In the genomic region with DNA sequence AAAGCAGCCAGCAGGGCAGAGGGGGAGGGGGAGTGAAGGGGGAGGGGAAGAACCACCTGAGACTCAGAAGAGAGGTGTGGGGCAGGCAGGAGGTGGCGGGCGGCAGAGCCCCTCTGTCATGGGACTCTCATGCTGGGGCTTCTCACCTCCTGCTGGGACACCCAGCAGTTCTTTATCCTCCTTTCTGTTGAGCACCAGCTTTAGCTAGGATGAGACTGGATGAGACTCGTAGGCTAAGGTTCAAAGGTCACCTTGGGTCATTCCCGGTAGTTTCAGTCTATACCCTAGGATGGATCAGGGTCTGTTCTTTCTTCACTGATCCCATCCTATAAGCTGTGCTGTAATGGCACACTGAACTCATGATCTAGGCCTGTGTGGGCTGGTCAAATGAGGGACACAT, we compare ENCODE assay signal across 29 mouse cellular contexts. TPM values are rescaled to one million over a fixed set of nuclear protein-coding genes. Genes with fewer than 3 reads are reported as not detected.
A peak's percentile ranks its signal among the peaks of the same experiment; 100 is the strongest.
DNase-seq lines count a peak whose midpoint lies in the region; ATAC-seq and TF ChIP-seq lines count a peak whose summit lies in the region.
"Had no signal": no experiment of that assay in that cellular context is flagged by ENCODE, and none has a peak within 500 bp of the region (broad histone marks: within the 10 kb centered on the region; RNA-seq: fewer than 3 reads in every experiment).

No protein-coding gene starts in this region.

- WGBS in heart, embryonic 15.5 days = 57% methylated on average over 4 of the region's 4 CpGs
- WGBS in heart, adult 2 months = 82% methylated on average over 4 of the region's 4 CpGs
- 50% methylated on average over 4 of the region's 4 CpGs for WGBS in liver, embryonic 11.5 days
- WGBS in liver, embryonic 12.5 days (ENCODE audit: insufficient replicate concordance) = 60% methylated on average over 4 of the region's 4 CpGs
- WGBS in forebrain, embryonic 11.5 days = 41% methylated on average over 4 of the region's 4 CpGs

- ATAC-seq in heart, embryonic 15.5 days (replicated peaks; ENCODE audit: insufficient number of reproducible peaks, insufficient read depth, low FRiP score, low read depth) = 0 out of 2 replicates have a peak, but pooled peaks have one; percentile 37
- ATAC-seq in liver, embryonic 11.5 days (replicated peaks; ENCODE audit: low FRiP score) = no peak
- no peak for ATAC-seq in liver, embryonic 12.5 days
- no peak for ATAC-seq in forebrain, embryonic 11.5 days (replicated peaks; ENCODE audit: low FRiP score)
- ATAC-seq: activated CD4-positive, CD25-positive, alpha-beta regulatory T cell, adult 4 months; forebrain, embryonic 14.5 days; forebrain, postnatal 0 days; intestine, embryonic 16.5 days had no signal

- no peak for DNase-seq in heart, adult 2 months
- DNase-seq in liver, embryonic 11.5 days (ENCODE audit: low spot score) = peak; percentile 28
- DNase-seq in ES-CJ7 (ENCODE audit: low read depth, low spot score) = peak; percentile 14
- DNase-seq in retina, postnatal 7 days (ENCODE audit: low read depth, low spot score) = peak; percentile 37
- no peak for DNase-seq in forebrain, embryonic 11.5 days (ENCODE audit: low spot score)
- DNase-seq: adrenal gland, adult 8-10 months; adrenal gland, postnatal 25 days; B cell, adult 2 months; cerebellum, adult 11-12 months; cerebellum, adult 8-10 months; cerebellum, postnatal 10 days; cerebellum, postnatal 36 days; forebrain, postnatal 0 days; gastrocnemius, postnatal 25 days; heart, adult 18-20 months; heart, postnatal 14 days; heart, postnatal 4 days had no signal

- H3K4me1 ChIP-seq in heart, embryonic 15.5 days (replicated peaks) = no peaks in the 10 kb centered on the region; the same call in 1 of the 2 replicates
- H3K4me1 ChIP-seq in heart, adult 2 months (ENCODE audit: control insufficient read depth, insufficient read depth, low read length) = peaks cover under 1% of the 10 kb centered on the region
- H3K4me1 ChIP-seq in liver, embryonic 11.5 days (replicated peaks; ENCODE audit: control insufficient read depth, insufficient read depth, low read length) = peaks cover 10% of the 10 kb centered on the region; the same call in 1 of the 2 replicates
- H3K4me1 ChIP-seq in liver, embryonic 12.5 days = peaks cover 22% of the 10 kb centered on the region
- no peaks in the 10 kb centered on the region for H3K4me1 ChIP-seq in forebrain, embryonic 11.5 days (replicated peaks; ENCODE audit: control insufficient read depth, insufficient read depth, low read length)
- H3K4me1 ChIP-seq: hindbrain, embryonic 15.5 days had no signal

- no peaks in the 10 kb centered on the region for H3K27me3 ChIP-seq in heart, embryonic 15.5 days
- no peaks in the 10 kb centered on the region for H3K27me3 ChIP-seq in heart, adult 2 months (ENCODE audit: control insufficient read depth, insufficient read depth, low read length)
- H3K27me3 ChIP-seq in liver, embryonic 11.5 days (replicated peaks; ENCODE audit: control insufficient read depth, insufficient read depth, low read length) = no peaks in the 10 kb centered on the region
- H3K27me3 ChIP-seq in liver, embryonic 12.5 days (replicated peaks) = peaks cover 36% of the 10 kb centered on the region
- H3K27me3 ChIP-seq in forebrain, embryonic 11.5 days (ENCODE audit: control insufficient read depth, insufficient read depth, low read length) = no peaks in the 10 kb centered on the region
- H3K27me3 ChIP-seq: hindbrain, embryonic 12.5 days; hindbrain, embryonic 15.5 days had no signal

- no peaks in the 10 kb centered on the region for H3K36me3 ChIP-seq in heart, embryonic 15.5 days
- no peaks in the 10 kb centered on the region for H3K36me3 ChIP-seq in heart, adult 2 months (ENCODE audit: control insufficient read depth, insufficient read depth, low read length)
- no peaks in the 10 kb centered on the region for H3K36me3 ChIP-seq in liver, embryonic 11.5 days (ENCODE audit: control insufficient read depth, insufficient read depth, low read length)
- H3K36me3 ChIP-seq in liver, embryonic 12.5 days = no peaks in the 10 kb centered on the region
- no peaks in the 10 kb centered on the region for H3K36me3 ChIP-seq in forebrain, embryonic 11.5 days (ENCODE audit: control insufficient read depth, insufficient read depth, low read length)
- H3K36me3 ChIP-seq: forebrain, embryonic 10.5 days; hindbrain, embryonic 12.5 days; hindbrain, embryonic 15.5 days had no signal

- no peaks in the 10 kb centered on the region for H3K79me2 ChIP-seq in heart, adult 2 months (replicated peaks; ENCODE audit: control insufficient read depth, insufficient read depth, low read length)

- no peak for TF ChIP-seq EP300 in heart, adult 2 months (IDR thresholded peaks at IDR 0.05; ENCODE audit: insufficient read depth, low read depth, low read length)

- H3K4me3 ChIP-seq in heart, embryonic 15.5 days = no peak overlapping the region
- H3K4me3 ChIP-seq in heart, adult 2 months = no peak overlapping the region
- H3K4me3 ChIP-seq in liver, embryonic 11.5 days (ENCODE audit: low read depth, low read length) = no peak overlapping the region
- H3K4me3 ChIP-seq in liver, embryonic 12.5 days = no peak overlapping the region
- H3K4me3 ChIP-seq in forebrain, embryonic 11.5 days (ENCODE audit: low read depth, low read length) = no peak overlapping the region
- H3K4me3 ChIP-seq: forebrain, embryonic 10.5 days; hindbrain, embryonic 12.5 days; hindbrain, embryonic 15.5 days had no signal

- no peak overlapping the region for H3K4me2 ChIP-seq in heart, embryonic 15.5 days
- no peak overlapping the region for H3K4me2 ChIP-seq in liver, embryonic 11.5 days
- H3K4me2 ChIP-seq in liver, embryonic 12.5 days = no peak overlapping the region
- no peak overlapping the region for H3K4me2 ChIP-seq in forebrain, embryonic 11.5 days (ENCODE audit: low read depth, low read length, severe bottlenecking)
- H3K4me2 ChIP-seq: heart, embryonic 11.5 days; hindbrain, embryonic 12.5 days; hindbrain, embryonic 15.5 days had no signal

- no peak for TF ChIP-seq CTCF in heart, adult 2 months (IDR thresholded peaks at IDR 0.05)

- no peak overlapping the region for H3K27ac ChIP-seq in heart, embryonic 15.5 days
- H3K27ac ChIP-seq in heart, adult 2 months = no peak overlapping the region
- H3K27ac ChIP-seq in liver, embryonic 11.5 days (ENCODE audit: low read depth, low read length) = no peak overlapping the region
- H3K27ac ChIP-seq in liver, embryonic 12.5 days = no peak overlapping the region
- H3K27ac ChIP-seq in forebrain, embryonic 11.5 days (ENCODE audit: low read depth, low read length) = no peak overlapping the region
- H3K27ac ChIP-seq: forebrain, embryonic 10.5 days; hindbrain, embryonic 12.5 days; hindbrain, embryonic 15.5 days had no signal

- no peak for TF ChIP-seq POLR2A in heart, adult 2 months (IDR thresholded peaks at IDR 0.05; ENCODE audit: insufficient read depth, low read depth, low read length)

- no peak overlapping the region for H3K9ac ChIP-seq in heart, embryonic 15.5 days
- no peak overlapping the region for H3K9ac ChIP-seq in heart, adult 2 months (ENCODE audit: low read depth, low read length)
- no peak overlapping the region for H3K9ac ChIP-seq in liver, embryonic 11.5 days (ENCODE audit: low read depth, low read length)
- H3K9ac ChIP-seq in liver, embryonic 12.5 days = no peak overlapping the region; the same call in 1 of the 2 replicates
- H3K9ac ChIP-seq in forebrain, embryonic 11.5 days (ENCODE audit: low read length) = no peak overlapping the region
- H3K9ac ChIP-seq: forebrain, postnatal 0 days; hindbrain, embryonic 12.5 days; hindbrain, embryonic 15.5 days had no signal

- intact Hi-C loops in heart, adult 2 months (cut with DNase I) = no loop called here

- no peaks in the 10 kb centered on the region for H3K9me3 ChIP-seq in heart, embryonic 15.5 days (replicated peaks)
- H3K9me3 ChIP-seq in liver, embryonic 11.5 days (ENCODE audit: control insufficient read depth, low read length) = no peaks in the 10 kb centered on the region
- H3K9me3 ChIP-seq in liver, embryonic 12.5 days (replicated peaks) = no peaks in the 10 kb centered on the region
- H3K9me3 ChIP-seq in forebrain, embryonic 11.5 days (ENCODE audit: control insufficient read depth, low read length) = no peaks in the 10 kb centered on the region
- H3K9me3 ChIP-seq: forebrain, embryonic 10.5 days; hindbrain, embryonic 12.5 days; hindbrain, embryonic 15.5 days had no signal

RNA-seq across cellular contexts. Expression of a gene that starts 19.0 kb away (rescaled TPM):
- polyA plus RNA-seq in heart, embryonic 15.5 days (2015; fragmentation: Nextera tagmentation; extraction: Ambion mirVana) = 12.6 and 18.1 TPM in 2 replicates
- 1 to 10 TPM; 6.2 to 6.5 TPM for total RNA-seq in heart, adult 2 months (2021)
- 12.1 and 12.7 TPM in 2 replicates for polyA plus RNA-seq in heart, adult 2 months (2012; rRNA removed)
- polyA plus RNA-seq in liver, embryonic 11.5 days (2014; fragmentation: Nextera tagmentation; extraction: Ambion mirVana) = 38.2 and 42.3 TPM in 2 replicates
- polyA plus RNA-seq in liver, embryonic 12.5 days (2016; fragmentation: Nextera tagmentation; extraction: Ambion mirVana) = 26.3 and 29.4 TPM in 2 replicates
- 23.8 and 24.9 TPM in 2 replicates for polyA plus RNA-seq in forebrain, embryonic 11.5 days (2014; fragmentation: Nextera tagmentation; extraction: Ambion mirVana)

RNA-seq across cellular contexts. Expression of a gene that starts 51.6 kb away (rescaled TPM):
- polyA plus RNA-seq in heart, embryonic 15.5 days (2015; fragmentation: Nextera tagmentation; extraction: Ambion mirVana) = not detected in 2 replicates
- not detected for total RNA-seq in heart, adult 2 months (2021)
- polyA plus RNA-seq in heart, adult 2 months (2012; rRNA removed) = 0.37 TPM in 1 of 2 replicates, not detected in the other
- 2.1 and 3.0 TPM in 2 replicates for polyA plus RNA-seq in liver, embryonic 11.5 days (2014; fragmentation: Nextera tagmentation; extraction: Ambion mirVana)
- polyA plus RNA-seq in liver, embryonic 12.5 days (2016; fragmentation: Nextera tagmentation; extraction: Ambion mirVana) = 2.0 and 2.1 TPM in 2 replicates
- polyA plus RNA-seq in forebrain, embryonic 11.5 days (2014; fragmentation: Nextera tagmentation; extraction: Ambion mirVana) = 0.35 TPM in 1 of 2 replicates, not detected in the other
- total RNA-seq: adrenal gland, adult 8-10 months; adrenal gland, postnatal 25 days; forebrain, postnatal 0 days; gastrocnemius, adult 8-10 months; gastrocnemius, postnatal 25 days; heart, adult 18-20 months; heart, postnatal 14 days; heart, postnatal 4 days had no signal
- polyA plus RNA-seq: activated CD4-positive, CD25-positive, alpha-beta regulatory T cell, adult 4 months; cortical plate, adult 2 months; embryonic facial prominence, embryonic 14.5 days; forebrain, embryonic 10.5 days; forebrain, embryonic 14.5 days; hindbrain, embryonic 12.5 days; hindbrain, embryonic 15.5 days; intestine, embryonic 16.5 days had no signal

Comparison
In these comparisons a context has a peak if more than half of its experiments do, and no peak if none do; other contexts are left out.
1. DNase-seq: peak in liver, embryonic 11.5 days (single experiment), ES-CJ7 (single experiment) and retina, postnatal 7 days (single experiment); none in heart, adult 2 months (0 of 2) and forebrain, embryonic 11.5 days (single experiment).